Mouse (Mus musculus): ENCODE measurements at regions not wholly inside any gene's neighbourhood (a gene's known extent, or its start where the extent isn't known, plus 50 kb on each side); places are given as distances from the start of the nearest gene placed in this dataset.

GRCm38 (mm10) chr6:31090791-31091190, 131.9 kb upstream of the Klf14 start:
- no peak overlapping the region for H3K27ac ChIP-seq (ENCODE audit: low read length)
- H3K4me2 ChIP-seq (ENCODE audit: low read depth, low read length): no peak overlapping the region
- no peaks in the 10 kb centered on the region; the same call in 1 of the 2 replicates for H3K4me1 ChIP-seq (ENCODE audit: control insufficient read depth, low read depth, low read length)
- ATAC-seq (ENCODE audit: low read depth): peak; percentile 73
- no peaks in the 10 kb centered on the region for H3K9me3 ChIP-seq (replicated peaks; ENCODE audit: control insufficient read depth, low read length)
- H3K36me3 ChIP-seq (ENCODE audit: control insufficient read depth, insufficient read depth): no peaks in the 10 kb centered on the region
- no peaks in the 10 kb centered on the region for H3K27me3 ChIP-seq (ENCODE audit: control insufficient read depth, insufficient read depth, low read depth, low read length)
- WGBS (ENCODE audit: insufficient replicate concordance): 58% methylated on average over 7 of the region's 7 CpGs
- H3K9ac ChIP-seq (ENCODE audit: low read depth, low read length): no peak overlapping the region
- no peak overlapping the region for H3K4me3 ChIP-seq (ENCODE audit: low read depth, low read length)

- Histone ChIP-seq H3K27ac (ENCODE audit: low read length) (no peak overlapping the region), H3K9me3 (replicated peaks; ENCODE audit: control insufficient read depth, low read length) (no peaks in the 10 kb centered on the region), H3K4me3 (ENCODE audit: low read depth, low read length) (no peak overlapping the region), H3K4me2 (ENCODE audit: low read depth, low read length) (no peak overlapping the region), H3K27me3 (ENCODE audit: control insufficient read depth, insufficient read depth, low read depth, low read length) (no peaks in the 10 kb centered on the region), H3K4me1 (ENCODE audit: control insufficient read depth, low read depth, low read length) (peaks cover 4% of the 10 kb centered on the region), H3K36me3 (ENCODE audit: control insufficient read depth, insufficient read depth) (no peaks in the 10 kb centered on the region), H3K9ac (ENCODE audit: low read depth, low read length) (no peak overlapping the region)
- ATAC-seq (ENCODE audit: low read depth): no peak
- 67% methylated on average over 6 of the region's 6 CpGs for WGBS (ENCODE audit: insufficient replicate concordance)
Measured at GRCm38 (mm10) chr6:31092324-31092723, 133.4 kb upstream of the Klf14 start.

- Histone ChIP-seq H3K4me2 (ENCODE audit: low read depth, low read length) (no peak overlapping the region), H3K9ac (ENCODE audit: low read depth, low read length) (no peak overlapping the region), H3K36me3 (ENCODE audit: control insufficient read depth, insufficient read depth) (no peaks in the 10 kb centered on the region), H3K9me3 (replicated peaks; ENCODE audit: control insufficient read depth, low read length) (no peaks in the 10 kb centered on the region), H3K27ac (ENCODE audit: low read length) (no peak overlapping the region), H3K4me1 (ENCODE audit: control insufficient read depth, low read depth, low read length) (peaks cover 4% of the 10 kb centered on the region), H3K4me3 (ENCODE audit: low read depth, low read length) (no peak overlapping the region), H3K27me3 (ENCODE audit: control insufficient read depth, insufficient read depth, low read depth, low read length) (no peaks in the 10 kb centered on the region)
- 74% methylated on average over 5 of the region's 5 CpGs for WGBS (ENCODE audit: insufficient replicate concordance)
- ATAC-seq (ENCODE audit: low read depth): peak; percentile 58; the same call in 1 of the 2 replicates
Measured at GRCm38 (mm10) chr6:31092760-31093159, 133.9 kb upstream of the Klf14 start.

- Histone ChIP-seq H3K9ac (ENCODE audit: low read depth, low read length) (no peak overlapping the region), H3K9me3 (replicated peaks; ENCODE audit: control insufficient read depth, low read length) (no peaks in the 10 kb centered on the region), H3K4me1 (ENCODE audit: control insufficient read depth, low read depth, low read length) (peaks cover 4% of the 10 kb centered on the region), H3K4me3 (ENCODE audit: low read depth, low read length) (no peak overlapping the region), H3K4me2 (ENCODE audit: low read depth, low read length) (no peak overlapping the region), H3K27ac (ENCODE audit: low read length) (no peak overlapping the region), H3K36me3 (ENCODE audit: control insufficient read depth, insufficient read depth) (no peaks in the 10 kb centered on the region), H3K27me3 (ENCODE audit: control insufficient read depth, insufficient read depth, low read depth, low read length) (no peaks in the 10 kb centered on the region)
- WGBS (ENCODE audit: insufficient replicate concordance): 74% methylated on average over 21 of the region's 21 CpGs
- no peak for ATAC-seq (ENCODE audit: low read depth)
Measured at GRCm38 (mm10) chr6:31095943-31096714, 137.3 kb upstream of the Klf14 start.

- Histone ChIP-seq H3K27me3 (ENCODE audit: control insufficient read depth, insufficient read depth, low read depth, low read length) (no peaks in the 10 kb centered on the region), H3K27ac (ENCODE audit: low read length) (no peak overlapping the region), H3K4me1 (ENCODE audit: control insufficient read depth, low read depth, low read length) (peaks cover 4% of the 10 kb centered on the region), H3K9me3 (replicated peaks; ENCODE audit: control insufficient read depth, low read length) (no peaks in the 10 kb centered on the region), H3K4me2 (ENCODE audit: low read depth, low read length) (no peak overlapping the region), H3K9ac (ENCODE audit: low read depth, low read length) (no peak overlapping the region), H3K4me3 (ENCODE audit: low read depth, low read length) (no peak overlapping the region), H3K36me3 (ENCODE audit: control insufficient read depth, insufficient read depth) (no peaks in the 10 kb centered on the region)
- no peak for ATAC-seq (ENCODE audit: low read depth)
- 69% methylated on average over 6 of the region's 6 CpGs for WGBS (ENCODE audit: insufficient replicate concordance)
Measured at GRCm38 (mm10) chr6:31096787-31097186, 137.9 kb upstream of the Klf14 start.

GRCm38 (mm10) chr6:31097254-31097653, 138.4 kb upstream of the Klf14 start:
- H3K9me3 ChIP-seq (replicated peaks; ENCODE audit: control insufficient read depth, low read length): no peaks in the 10 kb centered on the region
- H3K4me2 ChIP-seq (ENCODE audit: low read depth, low read length): no peak overlapping the region
- no peaks in the 10 kb centered on the region for H3K36me3 ChIP-seq (ENCODE audit: control insufficient read depth, insufficient read depth)
- H3K27me3 ChIP-seq (ENCODE audit: control insufficient read depth, insufficient read depth, low read depth, low read length): no peaks in the 10 kb centered on the region
- WGBS (ENCODE audit: insufficient replicate concordance): 66% methylated on average over 9 of the region's 9 CpGs
- H3K27ac ChIP-seq (ENCODE audit: low read length): no peak overlapping the region
- H3K4me1 ChIP-seq (ENCODE audit: control insufficient read depth, low read depth, low read length): peaks cover 4% of the 10 kb centered on the region
- ATAC-seq (ENCODE audit: low read depth): no peak
- H3K9ac ChIP-seq (ENCODE audit: low read depth, low read length): no peak overlapping the region
- no peak overlapping the region for H3K4me3 ChIP-seq (ENCODE audit: low read depth, low read length)

GRCm38 (mm10) chr6:31098106-31098505, 139.2 kb upstream of the Klf14 start:
- Histone ChIP-seq H3K27ac (ENCODE audit: low read length) (no peak overlapping the region), H3K9ac (ENCODE audit: low read depth, low read length) (no peak overlapping the region), H3K9me3 (replicated peaks; ENCODE audit: control insufficient read depth, low read length) (no peaks in the 10 kb centered on the region), H3K4me2 (ENCODE audit: low read depth, low read length) (no peak overlapping the region), H3K4me1 (ENCODE audit: control insufficient read depth, low read depth, low read length) (peaks cover 4% of the 10 kb centered on the region), H3K27me3 (ENCODE audit: control insufficient read depth, insufficient read depth, low read depth, low read length) (no peaks in the 10 kb centered on the region), H3K4me3 (ENCODE audit: low read depth, low read length) (no peak overlapping the region), H3K36me3 (ENCODE audit: control insufficient read depth, insufficient read depth) (no peaks in the 10 kb centered on the region)
- no peak for ATAC-seq (ENCODE audit: low read depth)
- WGBS (ENCODE audit: insufficient replicate concordance): 73% methylated on average over 5 of the region's 5 CpGs

GRCm38 (mm10) chr6:31100084-31100579, 141.3 kb upstream of the Klf14 start:
- peaks cover 4% of the 10 kb centered on the region for H3K4me1 ChIP-seq (ENCODE audit: control insufficient read depth, low read depth, low read length)
- H3K27ac ChIP-seq (ENCODE audit: low read length): no peak overlapping the region
- no peaks in the 10 kb centered on the region for H3K36me3 ChIP-seq (ENCODE audit: control insufficient read depth, insufficient read depth)
- H3K4me2 ChIP-seq (ENCODE audit: low read depth, low read length): no peak overlapping the region
- H3K4me3 ChIP-seq (ENCODE audit: low read depth, low read length): no peak overlapping the region
- no peaks in the 10 kb centered on the region for H3K27me3 ChIP-seq (ENCODE audit: control insufficient read depth, insufficient read depth, low read depth, low read length)
- 62% methylated on average over 12 of the region's 12 CpGs for WGBS (ENCODE audit: insufficient replicate concordance)
- no peaks in the 10 kb centered on the region for H3K9me3 ChIP-seq (replicated peaks; ENCODE audit: control insufficient read depth, low read length)
- H3K9ac ChIP-seq (ENCODE audit: low read depth, low read length): no peak overlapping the region
- ATAC-seq (ENCODE audit: low read depth): no peak

GRCm38 (mm10) chr6:31100749-31101148, 141.9 kb upstream of the Klf14 start:
- peaks cover 4% of the 10 kb centered on the region for H3K4me1 ChIP-seq (ENCODE audit: control insufficient read depth, low read depth, low read length)
- WGBS (ENCODE audit: insufficient replicate concordance): 61% methylated on average over 5 of the region's 5 CpGs
- no peaks in the 10 kb centered on the region for H3K27me3 ChIP-seq (ENCODE audit: control insufficient read depth, insufficient read depth, low read depth, low read length)
- no peak overlapping the region for H3K9ac ChIP-seq (ENCODE audit: low read depth, low read length)
- no peak overlapping the region for H3K27ac ChIP-seq (ENCODE audit: low read length)
- H3K36me3 ChIP-seq (ENCODE audit: control insufficient read depth, insufficient read depth): no peaks in the 10 kb centered on the region
- H3K4me2 ChIP-seq (ENCODE audit: low read depth, low read length): no peak overlapping the region
- H3K4me3 ChIP-seq (ENCODE audit: low read depth, low read length): no peak overlapping the region
- no peak for ATAC-seq (ENCODE audit: low read depth)
- no peaks in the 10 kb centered on the region for H3K9me3 ChIP-seq (replicated peaks; ENCODE audit: control insufficient read depth, low read length)

Data from liver, embryonic 16.5 days (tissue).